Mouse (Mus musculus) stomach, embryonic 15.5 days (tissue): ENCODE data around the gene Slc9a9. TPM values are rescaled to one million over a fixed set of nuclear protein-coding genes. Genes with fewer than 3 reads are reported as not detected.

Experiments used
- ATAC-seq: fragments of 200-750 bp; cut with Nextera tagmentation; 2 replicates; pipeline ENCODE4 v1.8.0; 2017; ENCODE audit warnings: low read depth, moderate number of reproducible peaks, moderate TSS enrichment; ENCODE audit not compliant: insufficient read depth, low FRiP score
- H3K27ac ChIP-seq: fragments of 300-500 bp; sonication (generic); 2 replicates; pipeline ENCODE4 v1.5.1; 2015; ENCODE audit warnings: mild to moderate bottlenecking, inconsistent platforms
- H3K27me3 ChIP-seq: fragments of 300-500 bp; sonication (generic); replicated peaks from 2 replicates; pipeline ENCODE4 v1.6.1; 2015; ENCODE audit warnings: inconsistent platforms
- H3K36me3 ChIP-seq: fragments of 300-500 bp; sonication (generic); 2 replicates; pipeline ENCODE4 v1.6.1; 2015; ENCODE audit warnings: inconsistent platforms
- H3K4me1 ChIP-seq: fragments of 300-500 bp; sonication (generic); 2 replicates; pipeline ENCODE4 v1.6.1; 2015; ENCODE audit warnings: inconsistent platforms
- H3K4me2 ChIP-seq: fragments of 300-500 bp; sonication (generic); 2 replicates; pipeline ENCODE4 v1.6.1; 2015; ENCODE audit warnings: mild to moderate bottlenecking, inconsistent platforms
- H3K4me3 ChIP-seq: fragments of 300-500 bp; sonication (generic); replicated peaks from 2 replicates; pipeline ENCODE4 v1.5.1; 2015; ENCODE audit warnings: inconsistent platforms
- H3K9ac ChIP-seq: fragments of 300-500 bp; sonication (generic); 2 replicates; pipeline ENCODE4 v1.6.1; 2015; ENCODE audit warnings: inconsistent platforms
- H3K9me3 ChIP-seq: fragments of 300-500 bp; sonication (generic); 2 replicates; pipeline ENCODE4 v1.6.1; 2016; ENCODE audit warnings: inconsistent platforms
- WGBS: fragments of 180-500 bp; shearing (Covaris S2); methylation state at CpG from one replicate; pipeline ENCODE4 v1.1.7; 2015; 5-methylcytosine and 5-hydroxymethylcytosine counted together
- polyA plus RNA-seq: library from polyadenylated mRNA; unstranded; fragments of >200 nt; fragmentation: Nextera tagmentation; extraction: Ambion mirVana; gene quantifications from 2 replicates; pipeline ENCODE4 v1.2.1, GENCODE M21; 2015

Slc9a9 gene
- polyA plus RNA-seq, 1 experiment from 2014 or later = 3.9 TPM

GRCm38 (mm10) chr9:94704986-94705757 lies 35.5 kb downstream of the Slc9a9 start:
- no peaks in the 10 kb centered on the region for H3K36me3 ChIP-seq
- WGBS = 63% methylated on average over 9 of the region's 9 CpGs
- H3K27me3 ChIP-seq = no peaks in the 10 kb centered on the region
- peak overlapping the region; percentile 40; the same call in 1 of the 2 replicates for H3K27ac ChIP-seq
- no peak for ATAC-seq
- H3K9ac ChIP-seq = no peak overlapping the region
- no peaks in the 10 kb centered on the region for H3K4me1 ChIP-seq
- no peaks in the 10 kb centered on the region for H3K9me3 ChIP-seq
- H3K4me3 ChIP-seq = no peak overlapping the region
- H3K4me2 ChIP-seq = no peak overlapping the region

GRCm38 (mm10) chr9:94705758-94706026 lies 36.0 kb downstream of the Slc9a9 start:
- 66% methylated on average over 2 of the region's 2 CpGs for WGBS
- H3K27me3 ChIP-seq = no peaks in the 10 kb centered on the region
- no peak for ATAC-seq
- no peaks in the 10 kb centered on the region for H3K4me1 ChIP-seq
- H3K9me3 ChIP-seq = no peaks in the 10 kb centered on the region
- H3K4me2 ChIP-seq = no peak overlapping the region
- peak overlapping the region; percentile 40; the same call in 1 of the 2 replicates for H3K27ac ChIP-seq
- no peak overlapping the region for H3K4me3 ChIP-seq
- H3K36me3 ChIP-seq = no peaks in the 10 kb centered on the region
- H3K9ac ChIP-seq = no peak overlapping the region

DNA sequence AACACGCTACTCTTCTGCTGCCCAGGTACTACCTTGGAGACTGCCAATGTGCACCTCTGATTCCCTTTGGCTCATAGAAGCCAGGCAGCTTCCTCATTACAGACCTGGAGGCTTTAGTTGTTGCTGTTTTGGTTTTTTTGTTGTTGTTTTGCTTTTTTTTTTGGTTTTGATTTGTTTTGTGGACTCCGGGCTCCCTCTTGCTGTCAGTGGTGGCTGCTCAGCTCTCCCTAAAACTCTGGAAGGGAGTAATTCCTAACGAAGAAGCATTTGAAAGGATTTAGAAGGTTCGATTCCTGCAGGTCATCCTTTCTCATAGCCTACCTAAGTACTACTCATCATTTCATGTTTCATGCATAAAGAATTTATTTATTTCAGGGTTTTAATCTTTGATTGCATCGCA lies 42.4 kb downstream of the Slc9a9 start:
- H3K27me3 ChIP-seq = no peaks in the 10 kb centered on the region
- no peak for ATAC-seq
- H3K27ac ChIP-seq = no peak overlapping the region
- H3K36me3 ChIP-seq = no peaks in the 10 kb centered on the region
- H3K4me2 ChIP-seq = no peak overlapping the region
- WGBS = 83% methylated on average over 5 of the region's 5 CpGs
- H3K9me3 ChIP-seq = no peaks in the 10 kb centered on the region
- no peak overlapping the region for H3K9ac ChIP-seq
- no peaks in the 10 kb centered on the region for H3K4me1 ChIP-seq
- no peak overlapping the region for H3K4me3 ChIP-seq

DNA sequence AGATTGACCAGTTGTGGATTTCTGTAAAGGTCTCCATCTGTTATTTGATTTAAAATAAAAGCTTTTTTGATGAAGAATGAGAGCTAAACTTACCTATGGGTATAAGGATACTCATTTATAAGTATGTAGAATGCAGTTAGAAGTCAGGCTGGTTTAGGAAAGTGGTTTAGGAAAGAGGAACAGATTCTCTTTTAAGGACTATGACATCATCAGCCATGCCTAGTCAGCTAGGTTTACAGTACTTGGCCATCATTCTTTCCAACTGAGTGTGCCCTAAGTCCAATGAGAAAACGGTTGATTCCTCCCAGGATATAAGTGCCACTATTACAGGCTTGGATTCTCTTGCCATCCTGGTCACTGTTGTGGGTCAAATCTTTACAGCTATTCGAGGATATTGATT lies 47.0 kb downstream of the Slc9a9 start:
- Histone ChIP-seq H3K27me3 (no peaks in the 10 kb centered on the region), H3K9ac (no peak overlapping the region), H3K4me2 (no peak overlapping the region), H3K9me3 (no peaks in the 10 kb centered on the region), H3K4me1 (no peaks in the 10 kb centered on the region), H3K27ac (no peak overlapping the region), H3K36me3 (no peaks in the 10 kb centered on the region), H3K4me3 (no peak overlapping the region)
- no peak for ATAC-seq
- 73% methylated on average over 2 of the region's 2 CpGs for WGBS

GRCm38 (mm10) chr9:94723631-94724030 lies 53.9 kb downstream of the Slc9a9 start:
- H3K36me3 ChIP-seq = no peaks in the 10 kb centered on the region
- no peak for ATAC-seq
- no peaks in the 10 kb centered on the region for H3K4me1 ChIP-seq
- no peak overlapping the region for H3K9ac ChIP-seq
- no peaks in the 10 kb centered on the region for H3K27me3 ChIP-seq
- no peak overlapping the region for H3K4me2 ChIP-seq
- no peak overlapping the region for H3K4me3 ChIP-seq
- no peaks in the 10 kb centered on the region for H3K9me3 ChIP-seq
- H3K27ac ChIP-seq = no peak overlapping the region
- 76% methylated on average over 2 of the region's 2 CpGs for WGBS

DNA sequence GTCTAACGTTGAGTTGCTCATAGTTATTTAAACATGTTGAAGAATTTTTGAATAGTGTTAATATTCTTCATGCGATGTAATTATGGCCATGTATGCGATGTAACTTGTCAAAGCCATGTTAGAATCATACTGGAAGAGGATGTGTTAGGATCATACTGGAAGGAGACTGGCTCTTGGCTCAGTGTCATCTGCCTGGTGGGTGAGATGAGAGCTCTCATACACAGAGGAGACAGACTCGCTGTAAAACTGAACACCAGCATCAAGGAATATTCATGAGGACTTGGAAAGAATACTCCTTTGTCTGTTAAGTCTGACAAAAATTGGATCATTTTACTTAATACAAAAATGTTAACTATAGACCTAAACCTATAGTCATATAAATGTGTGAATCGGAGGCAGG lies 55.4 kb downstream of the Slc9a9 start:
- Histone ChIP-seq H3K36me3 (no peaks in the 10 kb centered on the region), H3K9ac (no peak overlapping the region), H3K4me3 (no peak overlapping the region), H3K4me1 (no peaks in the 10 kb centered on the region), H3K9me3 (no peaks in the 10 kb centered on the region), H3K27ac (no peak overlapping the region), H3K27me3 (no peaks in the 10 kb centered on the region), H3K4me2 (no peak overlapping the region)
- no peak for ATAC-seq
- 85% methylated on average over 5 of the region's 5 CpGs for WGBS

DNA sequence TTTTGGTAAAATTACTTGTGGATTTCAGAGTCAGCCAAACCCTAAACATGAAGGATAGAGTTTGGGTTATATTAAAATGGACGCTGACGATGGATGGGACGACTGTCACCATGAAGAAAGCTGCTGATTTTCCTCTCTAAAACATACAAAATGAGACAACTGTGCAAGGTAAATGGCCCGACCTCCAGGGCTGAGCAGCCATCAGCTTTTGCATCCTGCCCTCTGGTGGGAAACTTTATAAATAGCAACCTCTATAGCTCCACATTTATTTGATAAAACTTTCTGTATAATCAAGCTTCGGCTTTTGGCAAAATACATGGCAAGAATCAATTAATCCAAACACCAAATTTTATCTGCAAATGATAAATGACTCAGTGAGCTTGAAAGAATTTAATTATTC lies 57.7 kb downstream of the Slc9a9 start:
- Histone ChIP-seq H3K9me3 (no peaks in the 10 kb centered on the region), H3K4me1 (no peaks in the 10 kb centered on the region), H3K4me2 (no peak overlapping the region), H3K9ac (no peak overlapping the region), H3K36me3 (no peaks in the 10 kb centered on the region), H3K27ac (no peak overlapping the region), H3K27me3 (no peaks in the 10 kb centered on the region), H3K4me3 (no peak overlapping the region)
- ATAC-seq = no peak
- 26% methylated on average over 5 of the region's 5 CpGs for WGBS

- Histone ChIP-seq H3K4me2 (no peak overlapping the region), H3K27ac (no peak overlapping the region), H3K36me3 (no peaks in the 10 kb centered on the region), H3K4me3 (no peak overlapping the region), H3K4me1 (no peaks in the 10 kb centered on the region), H3K9ac (no peak overlapping the region), H3K9me3 (no peaks in the 10 kb centered on the region), H3K27me3 (no peaks in the 10 kb centered on the region)
- WGBS = 89% methylated on average over 8 of the region's 8 CpGs
- ATAC-seq = no peak
Measured at GRCm38 (mm10) chr9:94730396-94730795, 60.7 kb downstream of the Slc9a9 start.

GRCm38 (mm10) chr9:94732136-94732535 lies 62.4 kb downstream of the Slc9a9 start:
- Histone ChIP-seq H3K9me3 (no peaks in the 10 kb centered on the region), H3K4me2 (no peak overlapping the region), H3K27ac (no peak overlapping the region), H3K36me3 (no peaks in the 10 kb centered on the region), H3K4me3 (no peak overlapping the region), H3K27me3 (no peaks in the 10 kb centered on the region), H3K9ac (no peak overlapping the region), H3K4me1 (no peaks in the 10 kb centered on the region)
- no peak for ATAC-seq
- WGBS = 70% methylated on average over 6 of the region's 6 CpGs

- no peaks in the 10 kb centered on the region for H3K27me3 ChIP-seq
- no peak overlapping the region for H3K27ac ChIP-seq
- no peaks in the 10 kb centered on the region for H3K9me3 ChIP-seq
- H3K9ac ChIP-seq = no peak overlapping the region
- no peaks in the 10 kb centered on the region for H3K4me1 ChIP-seq
- H3K4me3 ChIP-seq = no peak overlapping the region
- no peaks in the 10 kb centered on the region for H3K36me3 ChIP-seq
- 68% methylated on average over 8 of the region's 8 CpGs for WGBS
- ATAC-seq = 0 out of 2 replicates have a peak, but pooled peaks have one; percentile 39
- no peak overlapping the region for H3K4me2 ChIP-seq
Measured at GRCm38 (mm10) chr9:94732599-94733287, 63.0 kb downstream of the Slc9a9 start.

DNA sequence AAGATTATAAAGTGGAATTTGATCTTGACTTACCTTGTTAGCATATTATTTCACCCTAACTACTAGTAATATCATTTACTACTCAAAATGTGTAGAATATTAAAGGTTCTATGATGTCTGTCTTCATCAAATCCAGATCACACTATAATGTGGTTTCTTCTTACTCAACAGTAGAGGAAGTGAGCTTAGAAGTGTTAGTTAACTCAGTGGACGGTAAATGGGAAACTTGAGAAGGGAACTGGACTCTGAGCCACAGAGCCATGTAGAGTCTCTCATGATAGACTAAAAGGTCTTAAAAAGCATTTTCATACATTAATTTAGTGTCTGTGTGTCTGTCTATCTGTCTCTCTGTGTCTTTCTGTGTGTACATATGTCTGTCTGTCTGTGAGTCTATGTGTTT lies 64.6 kb downstream of the Slc9a9 start:
- WGBS = 64% methylated on average over 1 of the region's 1 CpGs
- no peak for ATAC-seq
- H3K9me3 ChIP-seq = no peaks in the 10 kb centered on the region
- H3K9ac ChIP-seq = no peak overlapping the region
- H3K27ac ChIP-seq = no peak overlapping the region
- no peak overlapping the region for H3K4me3 ChIP-seq
- no peaks in the 10 kb centered on the region for H3K4me1 ChIP-seq
- no peaks in the 10 kb centered on the region for H3K36me3 ChIP-seq
- no peaks in the 10 kb centered on the region for H3K27me3 ChIP-seq
- no peak overlapping the region for H3K4me2 ChIP-seq

DNA sequence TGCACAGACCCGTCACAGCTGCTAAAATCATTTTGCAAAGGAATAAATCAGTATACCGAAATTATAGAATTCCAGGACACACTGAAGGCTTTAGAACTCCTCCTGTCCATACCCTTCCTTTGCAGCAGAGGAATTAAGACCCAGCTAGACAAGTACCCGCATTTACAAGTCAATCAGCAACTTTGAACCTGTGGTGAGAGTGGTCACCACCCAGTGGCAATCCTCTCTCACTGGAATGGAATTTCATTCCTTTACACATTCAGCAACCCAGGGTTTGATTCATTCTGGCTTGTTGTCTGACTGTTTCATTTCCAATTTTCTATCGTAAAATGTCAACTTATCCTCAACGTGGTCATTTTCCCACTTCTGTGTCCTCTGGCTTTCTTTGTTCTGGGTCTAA lies 67.5 kb downstream of the Slc9a9 start:
- Histone ChIP-seq H3K4me1 (no peaks in the 10 kb centered on the region), H3K4me2 (no peak overlapping the region), H3K36me3 (no peaks in the 10 kb centered on the region), H3K27me3 (no peaks in the 10 kb centered on the region), H3K27ac (no peak overlapping the region), H3K9ac (no peak overlapping the region), H3K4me3 (no peak overlapping the region), H3K9me3 (no peaks in the 10 kb centered on the region)
- ATAC-seq = no peak
- 66% methylated on average over 5 of the region's 5 CpGs for WGBS
